Mouse (Mus musculus) myocyte (in vitro differentiated cells): ENCODE results near the gene Foxk1. TPM values are rescaled to one million over a fixed set of nuclear protein-coding genes. Genes with fewer than 3 reads are reported as not detected.

Source experiments
- H3K27me3 ChIP-seq: one replicate; pipeline ENCODE4 v1.6.1; 2011; ENCODE audit not compliant: control insufficient read depth, insufficient read depth, insufficient read length
- H3K36me3 ChIP-seq: one replicate; pipeline ENCODE4 v1.6.1; 2011; ENCODE audit not compliant: control insufficient read depth, insufficient read depth
- H3K4me2 ChIP-seq: one replicate; pipeline ENCODE4 v1.6.1; 2011; ENCODE audit warnings: low read depth, control low read depth
- H3K4me3 ChIP-seq: one replicate; pipeline ENCODE4 v1.5.1; 2011; ENCODE audit warnings: mild to moderate bottlenecking, control low read depth, moderate library complexity
- H3K79me2 ChIP-seq: one replicate; pipeline ENCODE4 v1.6.1; 2011; ENCODE audit not compliant: control insufficient read depth, insufficient read depth
- H3ac ChIP-seq: one replicate; pipeline ENCODE4 v1.6.1; 2011; ENCODE audit not compliant: control insufficient read depth, insufficient read length
- CEBPB ChIP-seq: IDR thresholded peaks from 2 replicates; pipeline ENCODE4 v1.6.1; 2011; ENCODE audit warnings: mild to moderate bottlenecking, moderate library complexity; ENCODE audit not compliant: poor library complexity, insufficient read depth, severe bottlenecking
- E2F4 ChIP-seq: IDR thresholded peaks from one replicate; pipeline ENCODE4 v1.6.1; 2011; ENCODE audit warnings: mild to moderate bottlenecking, control low read depth, moderate library complexity; ENCODE audit not compliant: insufficient read depth
- MAX ChIP-seq: IDR thresholded peaks from one replicate; pipeline ENCODE4 v1.6.1; 2011; ENCODE audit warnings: low read depth, mild to moderate bottlenecking, control low read depth
- MYOD1 ChIP-seq, 3 experiments: IDR thresholded peaks; one replicate each; pipeline ENCODE4 v1.6.1; 2011; ENCODE audit warnings: control low read depth in 2 of 3, low read depth in 2 of 3, mild to moderate bottlenecking in 2 of 3, moderate library complexity in 1 of 3; ENCODE audit not compliant: insufficient read length in 2 of 3, control insufficient read depth in 1 of 3
- MYOG ChIP-seq, 3 experiments: IDR thresholded peaks; one replicate each; pipeline ENCODE4 v1.6.1; 2011; ENCODE audit warnings: control low read depth in 2 of 3, low read depth in 2 of 3, mild to moderate bottlenecking in 2 of 3; ENCODE audit not compliant: insufficient read length in 2 of 3, control insufficient read depth in 1 of 3, insufficient read depth in 1 of 3
- POLR2A ChIP-seq: IDR thresholded peaks from one replicate; pipeline ENCODE4 v1.6.1; 2011; ENCODE audit warnings: low read depth, mild to moderate bottlenecking, control low read depth, moderate library complexity; ENCODE audit not compliant: insufficient read length
- POLR2AphosphoS2 ChIP-seq: IDR thresholded peaks from one replicate; pipeline ENCODE4 v1.6.1; 2011; ENCODE audit warnings: low read depth, control low read depth; ENCODE audit not compliant: insufficient read length
- REST ChIP-seq: IDR thresholded peaks from one replicate; pipeline ENCODE4 v1.6.1; 2011; ENCODE audit warnings: mild to moderate bottlenecking, control low read depth, moderate library complexity; ENCODE audit not compliant: insufficient read depth, insufficient read length
- SRF ChIP-seq: IDR thresholded peaks from one replicate; pipeline ENCODE4 v1.6.1; 2011; ENCODE audit warnings: low read depth; ENCODE audit not compliant: control insufficient read depth, insufficient read length
- TCF12 ChIP-seq: IDR thresholded peaks from one replicate; pipeline ENCODE4 v1.6.1; 2011; ENCODE audit warnings: mild to moderate bottlenecking, control low read depth; ENCODE audit not compliant: poor library complexity, insufficient read depth, severe bottlenecking
- TCF3 ChIP-seq: IDR thresholded peaks from one replicate; pipeline ENCODE4 v1.6.1; 2011; ENCODE audit warnings: low read depth, control low read depth; ENCODE audit not compliant: insufficient read length
- USF1 ChIP-seq: IDR thresholded peaks from one replicate; pipeline ENCODE4 v1.6.1; 2011; ENCODE audit warnings: low read depth, mild to moderate bottlenecking, control low read depth, moderate library complexity
- polyA plus RNA-seq: library from polyadenylated mRNA; unstranded; fragments of >200 nt; fragmentation: generic; extraction: Trizol; gene quantifications from one replicate; pipeline ENCODE4 v1.2.1, GENCODE M21; 2012; ENCODE audit warnings: missing spikeins

Gene Foxk1
- polyA plus RNA-seq, 1 experiment = 10.4 TPM

GRCm38 (mm10) chr5:142463461-142464454 lies 62.5 kb downstream of the Foxk1 start, which contains the start of gene Ap5z1:
Gene Ap5z1, plus strand, starts transcription at chr5:142463944.
- Histone ChIP-seq H3K4me2 (peak within 1 kb of the TSS; percentile 87), H3ac (peak within 1 kb of the TSS; percentile 66), H3K79me2 (no peaks in the 10 kb centered on the region), H3K27me3 (no peaks in the 10 kb centered on the region), H3K4me3 (peak within 1 kb of the TSS; percentile 51), H3K36me3 (no peaks in the 10 kb centered on the region)
- no peak for TF ChIP-seq TCF3
- peak; percentile 74 for TF ChIP-seq POLR2A
- TF ChIP-seq USF1 = peak; percentile 93
- no peak for TF ChIP-seq E2F4
- no peak for TF ChIP-seq REST
- no peak for TF ChIP-seq MAX
- TF ChIP-seq MYOG (IDR thresholded peaks at IDR 0.05; ENCODE audit: control insufficient read depth in 1 of 3, insufficient read depth in 1 of 3, insufficient read length in 2 of 3, low read depth in 2 of 3) = peak in 2 of 3 experiments; percentile 1 to 17
- TF ChIP-seq POLR2AphosphoS2 = peak; percentile 96
- TF ChIP-seq MYOD1 (IDR thresholded peaks at IDR 0.05; ENCODE audit: control insufficient read depth in 1 of 3, insufficient read length in 2 of 3, low read depth in 2 of 3) = no peak
- TF ChIP-seq CEBPB = no peak
- no peak for TF ChIP-seq SRF

DNA sequence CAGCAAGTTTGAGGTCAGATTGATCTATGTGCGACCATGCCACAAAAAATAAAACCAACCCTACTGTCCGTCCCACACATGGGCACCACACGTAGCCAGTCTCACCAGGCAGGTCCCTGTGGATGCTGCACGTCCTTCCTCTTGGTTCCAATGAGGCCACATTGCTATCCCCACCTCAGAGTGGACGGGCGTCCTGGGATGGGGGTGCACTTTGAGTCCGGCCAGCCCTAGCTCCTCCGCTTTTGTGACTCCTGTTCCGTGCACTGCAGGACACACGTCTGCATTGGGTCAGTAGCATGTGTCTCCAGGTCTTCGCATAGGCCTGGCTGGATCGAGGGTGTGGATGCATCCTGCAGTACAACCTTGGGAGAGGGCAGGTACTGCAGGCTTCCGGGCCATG lies 67.1 kb downstream of the Foxk1 start:
- Histone ChIP-seq H3K36me3 (no peaks in the 10 kb centered on the region), H3K27me3 (no peaks in the 10 kb centered on the region)
- TF ChIP-seq TCF3 = no peak
- no peak for TF ChIP-seq CEBPB
- no peak for TF ChIP-seq REST
- TF ChIP-seq USF1 = no peak
- no peak for TF ChIP-seq MYOG (IDR thresholded peaks at IDR 0.05; ENCODE audit: control insufficient read depth in 1 of 3, insufficient read depth in 1 of 3, insufficient read length in 2 of 3, low read depth in 2 of 3)
- no peak for TF ChIP-seq MYOD1 (IDR thresholded peaks at IDR 0.05; ENCODE audit: control insufficient read depth in 1 of 3, insufficient read length in 2 of 3, low read depth in 2 of 3)
- TF ChIP-seq POLR2A = no peak
- no peak for TF ChIP-seq TCF12
- TF ChIP-seq MAX = no peak
- no peak for TF ChIP-seq POLR2AphosphoS2
- no peak for TF ChIP-seq E2F4
- no peak for TF ChIP-seq SRF

DNA sequence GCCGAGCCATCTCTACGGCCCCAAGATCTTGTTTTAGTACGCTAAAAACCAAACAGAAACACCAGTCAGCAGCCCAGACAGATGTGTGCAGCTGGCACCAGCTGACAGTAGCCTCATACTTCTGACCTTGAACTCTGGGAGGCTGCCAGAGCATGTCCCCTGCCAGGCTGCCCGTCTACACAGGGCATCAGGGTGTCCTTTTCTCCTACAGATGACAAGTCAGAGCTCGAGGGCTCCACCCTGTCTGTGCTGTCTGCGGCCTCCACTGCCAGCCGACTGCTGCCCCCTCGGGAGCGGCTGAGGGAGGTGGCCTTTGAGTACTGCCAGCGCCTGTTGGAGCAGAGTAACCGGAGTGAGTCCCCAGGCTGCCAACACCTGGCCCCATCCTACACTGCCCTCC lies 68.5 kb downstream of the Foxk1 start:
- H3K36me3 ChIP-seq = no peaks in the 10 kb centered on the region
- no peak overlapping the region for H3K4me2 ChIP-seq
- no peak overlapping the region for H3ac ChIP-seq
- TF ChIP-seq USF1 = no peak
- no peaks in the 10 kb centered on the region for H3K27me3 ChIP-seq
- H3K4me3 ChIP-seq = no peak overlapping the region
- H3K79me2 ChIP-seq = no peaks in the 10 kb centered on the region

More for the DNA sequence above, 67.1 kb downstream of the Foxk1 start:
- H3K79me2 ChIP-seq = no peaks in the 10 kb centered on the region
- H3ac ChIP-seq = no peak overlapping the region
- H3K4me3 ChIP-seq = no peak overlapping the region
- H3K4me2 ChIP-seq = no peak overlapping the region

DNA sequence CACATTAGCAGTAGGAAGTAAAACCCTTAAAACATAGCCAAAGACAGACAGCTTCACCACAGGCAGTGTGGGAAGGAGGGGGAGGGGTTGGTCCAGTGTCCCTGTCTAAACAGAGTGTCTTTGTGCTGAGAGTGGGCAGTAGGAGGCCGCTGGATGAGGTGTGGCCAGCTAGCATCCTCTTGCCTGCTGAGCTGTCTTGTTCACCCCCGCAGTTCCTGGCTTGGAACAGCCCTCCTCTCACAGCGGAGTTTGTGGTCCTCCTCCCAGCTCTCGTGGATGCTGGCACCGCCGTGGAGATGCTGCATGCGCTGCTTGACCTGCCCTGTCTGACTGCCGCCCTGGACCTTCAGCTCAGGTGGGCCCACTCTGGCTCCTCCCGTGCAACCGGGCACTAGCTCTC lies 72.4 kb downstream of the Foxk1 start:
- no peaks in the 10 kb centered on the region for H3K27me3 ChIP-seq
- no peak overlapping the region for H3ac ChIP-seq
- H3K4me3 ChIP-seq = no peak overlapping the region
- no peaks in the 10 kb centered on the region for H3K36me3 ChIP-seq
- H3K79me2 ChIP-seq = no peaks in the 10 kb centered on the region
- H3K4me2 ChIP-seq = no peak overlapping the region
- TF ChIP-seq POLR2A = no peak
- TF ChIP-seq MYOD1 (IDR thresholded peaks at IDR 0.05; ENCODE audit: control insufficient read depth in 1 of 3, insufficient read length in 2 of 3, low read depth in 2 of 3) = no peak
- TF ChIP-seq POLR2AphosphoS2 = no peak
- TF ChIP-seq CEBPB = no peak
- no peak for TF ChIP-seq TCF12
- no peak for TF ChIP-seq MYOG (IDR thresholded peaks at IDR 0.05; ENCODE audit: control insufficient read depth in 1 of 3, insufficient read depth in 1 of 3, insufficient read length in 2 of 3, low read depth in 2 of 3)
- TF ChIP-seq TCF3 = no peak

- H3K4me3 ChIP-seq = no peak overlapping the region
Observed at GRCm38 (mm10) chr5:142475669-142476068, 74.4 kb downstream of the Foxk1 start.

More at GRCm38 (mm10) chr5:142475669-142476068, 74.4 kb downstream of the Foxk1 start:
- H3K36me3 ChIP-seq = no peaks in the 10 kb centered on the region
- H3K79me2 ChIP-seq = no peaks in the 10 kb centered on the region
- no peaks in the 10 kb centered on the region for H3K27me3 ChIP-seq
- H3ac ChIP-seq = no peak overlapping the region
- no peak overlapping the region for H3K4me2 ChIP-seq
- no peak for TF ChIP-seq USF1
- TF ChIP-seq TCF3 = no peak
- TF ChIP-seq SRF = no peak
- no peak for TF ChIP-seq MAX
- TF ChIP-seq POLR2AphosphoS2 = no peak
- TF ChIP-seq MYOG (IDR thresholded peaks at IDR 0.05; ENCODE audit: control insufficient read depth in 1 of 3, insufficient read depth in 1 of 3, insufficient read length in 2 of 3, low read depth in 2 of 3) = no peak
- no peak for TF ChIP-seq MYOD1 (IDR thresholded peaks at IDR 0.05; ENCODE audit: control insufficient read depth in 1 of 3, insufficient read length in 2 of 3, low read depth in 2 of 3)
- no peak for TF ChIP-seq CEBPB
- TF ChIP-seq E2F4 = no peak
- TF ChIP-seq REST = no peak
- no peak for TF ChIP-seq TCF12
- TF ChIP-seq POLR2A = no peak
